Mouse (Mus musculus) erythroblast, embryonic 14.5 days (primary cell): ENCODE results near the gene Rnf11.

ENCODE experiments used
- GATA1 ChIP-seq: IDR thresholded peaks from 2 replicates; pipeline ENCODE4 v1.6.1; 2012; ENCODE audit warnings: low read length, inconsistent platforms, mixed read lengths
- TAL1 ChIP-seq: IDR thresholded peaks from 3 replicates; pipeline ENCODE4 v1.6.1; 2012; ENCODE audit warnings: low read length, inconsistent platforms, mixed read lengths

- TF ChIP-seq TAL1 = no peak
- no peak for TF ChIP-seq GATA1
These were observed 40.1 kb downstream of the Rnf11 start for GRCm38 (mm10) chr4:109444471-109444870.
